Mouse (Mus musculus) ES-Bruce4 (cell line): Measurements from ENCODE around the gene Blzf1. TPM values are rescaled to one million over a fixed set of nuclear protein-coding genes. Genes with fewer than 3 reads are reported as not detected.

ENCODE experiments used
- H3K27ac ChIP-seq: 2 replicates; pipeline ENCODE4 v1.5.1; 2012; ENCODE audit warnings: low read length, inconsistent platforms; ENCODE audit not compliant: insufficient read depth
- H3K27me3 ChIP-seq: 2 replicates; pipeline ENCODE4 v1.6.1; 2012; ENCODE audit warnings: mild to moderate bottlenecking, low read length, inconsistent platforms; ENCODE audit not compliant: control insufficient read depth, poor library complexity, insufficient read depth, severe bottlenecking
- H3K36me3 ChIP-seq: 2 replicates; pipeline ENCODE4 v1.6.1; 2012; ENCODE audit warnings: inconsistent platforms, mild to moderate bottlenecking, low read length, moderate library complexity; ENCODE audit not compliant: control insufficient read depth, poor library complexity, insufficient read depth, severe bottlenecking
- H3K4me1 ChIP-seq: one replicate; pipeline ENCODE4 v1.8.1; 2011; ENCODE audit warnings: low read length; ENCODE audit not compliant: control insufficient read depth, insufficient read depth
- H3K4me3 ChIP-seq: 2 replicates; pipeline ENCODE4 v1.5.1; 2011; ENCODE audit warnings: low read depth, mild to moderate bottlenecking, low read length
- H3K9ac ChIP-seq: 2 replicates; pipeline ENCODE4 v1.6.1; 2012; ENCODE audit warnings: low read depth, mild to moderate bottlenecking, inconsistent platforms; ENCODE audit not compliant: poor library complexity, severe bottlenecking
- H3K9me3 ChIP-seq: replicated peaks from 2 replicates; pipeline ENCODE4 v1.6.1; 2012; ENCODE audit warnings: mild to moderate bottlenecking, low read length, inconsistent platforms; ENCODE audit not compliant: control insufficient read depth, poor library complexity, insufficient read depth, severe bottlenecking
- CTCF ChIP-seq: IDR thresholded peaks from one replicate; pipeline ENCODE4 v1.8.1; 2011; ENCODE audit warnings: low read depth, low read length
- EP300 ChIP-seq: IDR thresholded peaks from 2 replicates; pipeline ENCODE4 v1.6.1; 2011; ENCODE audit warnings: low read depth, low read length; ENCODE audit not compliant: insufficient read depth
- POLR2A ChIP-seq: IDR thresholded peaks from one replicate; pipeline ENCODE4 v1.8.1; 2011; ENCODE audit warnings: low read length; ENCODE audit not compliant: insufficient read depth
- polyA plus RNA-seq: library from polyadenylated mRNA; stranded (reverse); fragments of >200 nt; gene quantifications from 2 replicates; pipeline ENCODE4 v1.2.4, GENCODE M21; 2011; ENCODE audit warnings: low read depth; ENCODE audit not compliant: missing spikeins, insufficient read depth, insufficient read length

Gene Blzf1
- polyA plus RNA-seq, 1 experiment = 33.9 TPM

DNA sequence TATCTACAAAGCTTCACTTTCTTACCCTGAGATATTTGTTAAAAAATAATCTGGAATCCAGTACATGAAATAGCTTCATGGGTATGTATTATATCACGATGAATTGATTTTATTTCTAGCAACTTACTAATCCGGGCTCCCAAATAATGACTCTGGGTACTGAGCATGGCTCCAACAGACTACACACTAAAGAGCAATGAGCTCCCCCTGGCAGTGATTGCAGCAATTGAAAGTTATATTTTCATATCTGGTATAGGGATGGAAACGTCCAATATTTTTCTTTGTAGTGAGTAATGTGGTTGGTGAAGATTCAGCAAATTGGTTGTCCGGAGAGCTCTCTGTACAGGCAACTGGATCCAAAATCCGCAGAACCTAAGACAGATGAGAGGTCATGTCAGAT is 15.2 kb downstream of the Blzf1 start:
- Histone ChIP-seq H3K9ac (no peak overlapping the region), H3K27ac (no peak overlapping the region), H3K27me3 (no peaks in the 10 kb centered on the region), H3K4me1 (no peaks in the 10 kb centered on the region), H3K4me3 (no peak overlapping the region), H3K36me3 (peaks cover 13% of the 10 kb centered on the region), H3K9me3 (no peaks in the 10 kb centered on the region)
- TF ChIP-seq CTCF = no peak
- TF ChIP-seq POLR2A = no peak

DNA sequence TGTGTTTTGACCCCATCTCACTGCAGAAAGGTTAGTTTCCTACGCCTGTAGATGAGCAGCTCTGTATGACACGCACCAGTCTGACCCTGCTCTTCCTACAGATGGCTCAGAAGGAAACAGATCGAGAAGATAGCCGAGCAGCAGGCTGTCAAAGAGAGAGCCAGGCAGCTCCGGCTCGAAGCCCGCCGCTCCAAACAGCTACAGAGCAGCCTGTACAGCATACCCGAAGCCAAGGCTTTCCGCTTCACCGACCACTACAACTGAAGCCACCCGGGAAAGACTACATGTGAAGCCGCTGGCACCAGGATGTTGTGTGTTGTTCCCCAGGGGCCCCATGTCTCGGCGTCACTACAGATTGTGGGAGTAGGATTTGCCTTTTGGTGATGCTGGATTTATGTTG is 19.9 kb downstream of the Blzf1 start:
- Histone ChIP-seq H3K4me1 (no peaks in the 10 kb centered on the region), H3K9me3 (no peaks in the 10 kb centered on the region), H3K9ac (no peak overlapping the region), H3K4me3 (no peak overlapping the region), H3K27me3 (no peaks in the 10 kb centered on the region), H3K36me3 (peaks cover 2% of the 10 kb centered on the region; the same call in 1 of the 2 replicates), H3K27ac (no peak overlapping the region)
- TF ChIP-seq EP300 (no peak), CTCF (no peak), POLR2A (no peak)

DNA sequence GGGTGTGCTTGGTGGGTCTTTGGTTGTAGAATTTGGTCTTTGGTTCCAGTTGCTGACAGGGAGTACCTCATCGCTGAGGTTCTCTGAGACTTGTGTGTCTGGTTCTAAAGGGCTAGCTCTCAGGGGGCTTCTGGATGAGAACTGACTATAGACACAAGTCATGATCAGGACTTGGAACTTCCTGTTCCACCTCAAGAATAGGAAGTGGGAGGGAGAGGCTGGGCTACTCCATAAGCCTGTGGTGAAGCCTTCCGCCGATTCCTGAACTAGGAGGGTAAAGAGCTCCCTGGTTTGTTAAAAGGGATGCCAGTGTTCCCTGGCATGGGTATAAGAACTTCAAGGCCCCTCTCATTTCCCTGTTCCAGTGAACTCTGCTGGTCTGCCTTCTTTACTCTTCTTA is 23.3 kb downstream of the Blzf1 start:
- Histone ChIP-seq H3K4me3 (no peak overlapping the region), H3K27ac (no peak overlapping the region), H3K9ac (no peak overlapping the region), H3K27me3 (no peaks in the 10 kb centered on the region), H3K36me3 (no peaks in the 10 kb centered on the region; the same call in 1 of the 2 replicates), H3K4me1 (no peaks in the 10 kb centered on the region), H3K9me3 (no peaks in the 10 kb centered on the region)
- TF ChIP-seq CTCF = no peak
- no peak for TF ChIP-seq POLR2A
- no peak for TF ChIP-seq EP300

DNA sequence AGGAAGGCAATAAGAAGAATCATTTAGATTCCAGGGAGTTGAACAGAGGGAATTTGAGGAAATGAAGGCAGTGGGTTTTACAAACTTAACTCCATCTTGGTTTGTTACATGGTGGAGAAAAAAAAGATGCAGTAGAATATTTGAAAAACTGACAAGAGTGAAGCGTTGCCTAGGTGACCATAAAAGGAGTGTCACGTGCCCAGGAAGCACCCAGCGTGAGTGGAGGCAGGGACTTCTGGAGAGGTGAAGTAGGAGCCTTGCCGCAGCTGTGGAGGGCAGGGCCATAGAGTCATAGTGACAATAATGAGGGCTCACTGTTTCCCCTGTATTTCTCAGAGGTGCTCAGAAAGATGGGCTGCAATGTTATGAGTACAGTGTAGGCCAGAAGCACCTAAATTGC is 28.0 kb downstream of the Blzf1 start:
- H3K36me3 ChIP-seq = no peaks in the 10 kb centered on the region; the same call in 1 of the 2 replicates
- no peaks in the 10 kb centered on the region for H3K4me1 ChIP-seq
- no peak overlapping the region for H3K4me3 ChIP-seq
- no peak overlapping the region for H3K27ac ChIP-seq
- no peak overlapping the region for H3K9ac ChIP-seq
- no peaks in the 10 kb centered on the region for H3K27me3 ChIP-seq
- TF ChIP-seq EP300 (no peak), POLR2A (no peak), CTCF (no peak)
- H3K9me3 ChIP-seq = no peaks in the 10 kb centered on the region

DNA sequence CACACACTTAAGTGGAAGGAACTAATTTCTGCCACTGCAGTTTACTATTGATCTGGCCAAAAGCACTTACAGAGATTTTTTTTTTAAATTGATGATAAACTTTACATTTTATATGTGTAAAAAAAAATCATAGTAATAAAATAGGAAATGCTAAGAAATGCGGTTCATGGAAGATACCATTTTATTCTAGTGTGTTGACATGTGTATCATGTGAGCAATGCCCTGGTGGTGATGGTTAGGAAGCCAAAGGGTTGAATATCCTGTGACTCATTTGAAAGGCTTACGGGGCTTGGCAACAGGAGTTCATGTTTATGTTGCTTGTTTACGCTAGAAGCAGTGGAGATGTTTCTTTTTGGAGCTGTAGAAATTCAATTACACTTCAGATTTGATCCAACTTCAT is 30.7 kb downstream of the Blzf1 start:
- TF ChIP-seq EP300 (no peak), CTCF (no peak), POLR2A (no peak)
- Histone ChIP-seq H3K27ac (no peak overlapping the region), H3K36me3 (no peaks in the 10 kb centered on the region)

DNA sequence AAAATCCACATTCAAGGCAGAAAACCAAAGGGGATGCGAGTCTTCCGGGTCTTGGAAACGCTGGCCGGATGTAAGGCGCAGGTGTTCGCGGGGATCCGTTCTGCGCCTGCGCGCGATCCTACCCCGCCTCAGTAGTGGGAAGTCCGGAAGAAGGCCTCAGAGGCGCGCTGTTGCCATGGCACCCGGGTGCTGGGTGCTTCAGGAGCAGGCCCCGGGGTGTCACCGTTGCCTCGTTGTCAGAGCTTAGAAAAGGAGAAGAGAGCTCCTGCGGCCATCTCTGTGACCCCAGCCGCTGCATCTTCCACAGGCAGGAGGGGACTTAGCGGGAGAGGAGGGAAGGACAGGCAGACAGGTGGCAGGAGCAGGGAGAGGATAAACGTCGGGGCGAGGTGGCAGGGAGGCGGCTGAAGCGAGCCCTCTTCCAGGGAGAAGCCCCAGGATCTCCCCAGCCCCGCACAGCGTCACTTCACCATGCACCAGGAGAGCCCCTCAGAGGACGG is 31.8 kb downstream of the Blzf1 start, which contains the start of gene Ccdc181:
Gene Ccdc181 (plus strand): TSS at position 131 of the 500 bp plus-strand sequence.
- H3K27me3 ChIP-seq = no peaks in the 10 kb centered on the region
- no peaks in the 10 kb centered on the region for H3K36me3 ChIP-seq
- no peaks in the 10 kb centered on the region for H3K9me3 ChIP-seq
- peak within 1 kb of the TSS; percentile 75 for H3K4me3 ChIP-seq
- no peaks in the 10 kb centered on the region for H3K4me1 ChIP-seq
- peak within 1 kb of the TSS; percentile 43 for H3K9ac ChIP-seq
- no peak within 1 kb of the TSS for H3K27ac ChIP-seq
- TF ChIP-seq POLR2A (no peak), EP300 (no peak), CTCF (no peak)

More for the DNA sequence above, 30.7 kb downstream of the Blzf1 start:
- H3K9me3 ChIP-seq = no peaks in the 10 kb centered on the region
- H3K27me3 ChIP-seq = no peaks in the 10 kb centered on the region
- no peak overlapping the region for H3K4me3 ChIP-seq
- no peaks in the 10 kb centered on the region for H3K4me1 ChIP-seq
- no peak overlapping the region for H3K9ac ChIP-seq

DNA sequence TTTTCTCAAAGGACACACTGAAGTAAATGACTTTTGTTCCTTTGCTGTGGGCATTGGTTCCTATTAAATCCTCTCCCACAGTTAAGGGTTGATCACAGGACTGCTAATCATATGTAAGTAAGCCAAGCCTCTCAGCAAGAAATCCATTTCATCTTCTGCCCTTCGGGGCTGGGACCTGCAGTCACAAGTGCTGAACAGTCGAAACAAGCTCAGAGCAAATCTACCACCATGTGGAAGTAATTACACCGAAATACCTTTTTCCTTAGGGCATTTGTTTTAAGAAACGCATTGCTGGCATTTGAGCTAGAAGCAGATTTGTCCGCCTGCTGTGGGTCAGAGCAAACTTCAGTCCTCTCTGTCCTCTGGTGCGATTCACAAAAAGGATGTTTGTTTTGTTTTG is 33.6 kb downstream of the Blzf1 start:
- H3K27ac ChIP-seq = no peak overlapping the region
- H3K9me3 ChIP-seq = no peaks in the 10 kb centered on the region
- H3K4me3 ChIP-seq = no peak overlapping the region
- H3K27me3 ChIP-seq = no peaks in the 10 kb centered on the region
- TF ChIP-seq EP300 = no peak
- no peak for TF ChIP-seq POLR2A
- TF ChIP-seq CTCF = no peak
- H3K4me1 ChIP-seq = no peaks in the 10 kb centered on the region
- H3K36me3 ChIP-seq = no peaks in the 10 kb centered on the region
- no peak overlapping the region for H3K9ac ChIP-seq
